Mouse (Mus musculus): Measurements from ENCODE around the gene Grpel1. TPM values are rescaled to one million over a fixed set of nuclear protein-coding genes. Genes with fewer than 3 reads are reported as not detected.

Grpel1 gene
- polyA plus RNA-seq, 1 experiment = 47.3 TPM

- Histone ChIP-seq H3K4me3 (ENCODE audit: insufficient read depth, poor library complexity, severe bottlenecking) (peak overlapping the region; percentile 60), H3K36me3 (ENCODE audit: control insufficient read depth, insufficient read depth) (peaks cover under 1% of the 10 kb centered on the region), H3ac (ENCODE audit: control insufficient read depth, insufficient read length, low read depth) (peak overlapping the region; percentile 97), H3K79me2 (ENCODE audit: control insufficient read depth, insufficient read depth) (peaks cover 55% of the 10 kb centered on the region), H3K79me3 (ENCODE audit: low read depth) (peaks cover 38% of the 10 kb centered on the region), H3K27me3 (ENCODE audit: control insufficient read depth, insufficient read depth, insufficient read length) (no peaks in the 10 kb centered on the region)
- TF ChIP-seq USF1 (IDR thresholded peaks at IDR 0.05; ENCODE audit: low read depth) (no peak), CTCF (IDR thresholded peaks at IDR 0.05; ENCODE audit: control insufficient read depth, insufficient read depth, insufficient read length) (no peak), MYOG (IDR thresholded peaks at IDR 0.05; ENCODE audit: control insufficient read depth, extremely low read depth, insufficient read length) (no peak), MAX (IDR thresholded peaks at IDR 0.05) (no peak), FOSL1 (IDR thresholded peaks at IDR 0.05; ENCODE audit: insufficient read depth, low read length, poor library complexity, severe bottlenecking) (no peak), CEBPB (IDR thresholded peaks at IDR 0.05; ENCODE audit: low read depth) (no peak), MYOD1 (IDR thresholded peaks at IDR 0.05; ENCODE audit: control insufficient read depth, insufficient read length, low read depth) (no peak)
These were observed 18.7 kb downstream of the Grpel1 start for GRCm38 (mm10) chr5:36483203-36484101.

DNA sequence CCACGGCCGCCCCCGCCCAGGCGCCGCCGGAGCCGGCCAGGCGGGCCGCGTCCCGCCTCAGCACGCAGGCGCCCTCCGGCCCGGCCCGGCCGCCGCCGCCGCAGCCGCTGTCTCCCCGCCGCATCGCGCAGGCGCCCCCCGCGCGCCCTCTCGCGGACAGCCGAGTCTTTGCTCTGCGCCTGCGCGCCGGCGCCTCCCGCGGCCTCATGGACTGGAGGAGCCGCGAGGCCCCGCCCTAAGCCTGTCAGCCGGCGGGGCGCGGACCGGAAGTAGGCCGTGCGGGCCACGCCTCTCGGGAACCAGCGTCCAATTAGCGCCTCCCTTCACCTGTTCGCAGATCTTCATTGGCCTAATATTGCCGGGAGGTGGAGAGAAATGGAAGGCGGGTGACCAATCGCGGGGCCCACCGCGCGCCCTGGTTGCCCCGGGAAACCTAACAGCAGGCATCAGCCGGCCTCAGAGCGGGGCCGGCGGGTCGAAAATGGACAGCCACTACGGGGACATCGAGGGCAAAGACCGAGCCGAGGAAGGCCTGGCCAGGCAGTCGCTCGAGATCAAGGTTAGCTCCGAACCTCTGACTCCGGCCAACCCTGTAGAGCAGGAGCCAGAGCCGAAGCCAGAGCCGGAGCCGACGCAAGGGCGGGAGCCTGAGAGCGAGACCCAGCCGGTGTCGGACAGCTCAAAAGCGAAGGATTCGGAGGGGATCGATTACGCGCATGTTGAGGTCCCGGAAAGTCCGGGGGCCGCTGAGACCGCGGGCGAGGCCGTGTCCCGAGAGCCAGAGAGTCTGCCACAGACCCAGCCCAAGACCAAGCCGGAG lies 19.6 kb downstream of the Grpel1 start, which contains the start of the genes Tada2b and Ccdc96:
Gene Tada2b (minus strand): TSS at position 115 of the 820 bp plus-strand sequence.
Gene Ccdc96 (plus strand): TSS at position 418 of the 820 bp plus-strand sequence.
- Histone ChIP-seq H3K4me3 (ENCODE audit: insufficient read depth, poor library complexity, severe bottlenecking) (peak within 1 kb of the TSS; percentile 60), H3ac (ENCODE audit: control insufficient read depth, insufficient read length, low read depth) (peak within 1 kb of the TSS; percentile 97), H3K79me3 (ENCODE audit: low read depth) (peaks cover 33% of the 10 kb centered on the region), H3K27me3 (ENCODE audit: control insufficient read depth, insufficient read depth, insufficient read length) (no peaks in the 10 kb centered on the region), H3K36me3 (ENCODE audit: control insufficient read depth, insufficient read depth) (no peaks in the 10 kb centered on the region), H3K79me2 (ENCODE audit: control insufficient read depth, insufficient read depth) (peaks cover 46% of the 10 kb centered on the region)
- TF ChIP-seq MAX (IDR thresholded peaks at IDR 0.05) (no peak), CTCF (IDR thresholded peaks at IDR 0.05; ENCODE audit: control insufficient read depth, insufficient read depth, insufficient read length) (peak; percentile 90)

GRCm38 (mm10) chr5:36485306-36485705 lies 20.5 kb downstream of the Grpel1 start:
- Histone ChIP-seq H3K79me3 (ENCODE audit: low read depth) (peaks cover 25% of the 10 kb centered on the region), H3K4me3 (ENCODE audit: insufficient read depth, poor library complexity, severe bottlenecking) (no peak overlapping the region), H3K27me3 (ENCODE audit: control insufficient read depth, insufficient read depth, insufficient read length) (no peaks in the 10 kb centered on the region), H3K79me2 (ENCODE audit: control insufficient read depth, insufficient read depth) (peaks cover 36% of the 10 kb centered on the region), H3ac (ENCODE audit: control insufficient read depth, insufficient read length, low read depth) (no peak overlapping the region), H3K36me3 (ENCODE audit: control insufficient read depth, insufficient read depth) (no peaks in the 10 kb centered on the region)
- TF ChIP-seq MYOG (IDR thresholded peaks at IDR 0.05; ENCODE audit: control insufficient read depth, extremely low read depth, insufficient read length) (no peak), MAX (IDR thresholded peaks at IDR 0.05) (no peak), CEBPB (IDR thresholded peaks at IDR 0.05; ENCODE audit: low read depth) (no peak), MYOD1 (IDR thresholded peaks at IDR 0.05; ENCODE audit: control insufficient read depth, insufficient read length, low read depth) (no peak), FOSL1 (IDR thresholded peaks at IDR 0.05; ENCODE audit: insufficient read depth, low read length, poor library complexity, severe bottlenecking) (no peak), USF1 (IDR thresholded peaks at IDR 0.05; ENCODE audit: low read depth) (no peak), CTCF (IDR thresholded peaks at IDR 0.05; ENCODE audit: control insufficient read depth, insufficient read depth, insufficient read length) (no peak)

DNA sequence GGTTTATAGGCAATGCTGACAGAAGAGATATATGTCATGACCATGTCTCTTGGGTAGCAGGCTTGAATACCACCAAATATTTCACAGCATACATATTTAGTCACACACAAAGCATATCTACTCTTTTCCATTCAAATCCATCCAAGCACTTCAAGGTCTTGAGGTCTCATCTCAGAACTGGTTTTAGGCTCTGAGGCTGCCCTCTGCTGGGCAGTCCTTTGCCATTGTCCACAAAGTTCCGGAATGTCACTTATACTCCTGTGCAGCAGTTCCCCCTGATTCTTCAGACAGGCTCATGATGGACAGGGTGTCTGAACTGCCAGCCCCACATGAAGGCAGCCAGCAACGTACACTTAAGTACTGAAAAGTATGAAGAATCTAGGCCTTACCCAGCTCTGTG lies 24.4 kb downstream of the Grpel1 start:
- Histone ChIP-seq H3K79me2 (ENCODE audit: control insufficient read depth, insufficient read depth) (no peaks in the 10 kb centered on the region), H3K27me3 (ENCODE audit: control insufficient read depth, insufficient read depth, insufficient read length) (no peaks in the 10 kb centered on the region), H3K79me3 (ENCODE audit: low read depth) (no peaks in the 10 kb centered on the region), H3K4me3 (ENCODE audit: insufficient read depth, poor library complexity, severe bottlenecking) (no peak overlapping the region), H3ac (ENCODE audit: control insufficient read depth, insufficient read length, low read depth) (no peak overlapping the region), H3K36me3 (ENCODE audit: control insufficient read depth, insufficient read depth) (peaks cover 15% of the 10 kb centered on the region)
- TF ChIP-seq MYOG (IDR thresholded peaks at IDR 0.05; ENCODE audit: control insufficient read depth, extremely low read depth, insufficient read length) (no peak), MYOD1 (IDR thresholded peaks at IDR 0.05; ENCODE audit: control insufficient read depth, insufficient read length, low read depth) (no peak), CEBPB (IDR thresholded peaks at IDR 0.05; ENCODE audit: low read depth) (no peak), MAX (IDR thresholded peaks at IDR 0.05) (no peak), FOSL1 (IDR thresholded peaks at IDR 0.05; ENCODE audit: insufficient read depth, low read length, poor library complexity, severe bottlenecking) (no peak), CTCF (IDR thresholded peaks at IDR 0.05; ENCODE audit: control insufficient read depth, insufficient read depth, insufficient read length) (no peak), USF1 (IDR thresholded peaks at IDR 0.05; ENCODE audit: low read depth) (no peak)

DNA sequence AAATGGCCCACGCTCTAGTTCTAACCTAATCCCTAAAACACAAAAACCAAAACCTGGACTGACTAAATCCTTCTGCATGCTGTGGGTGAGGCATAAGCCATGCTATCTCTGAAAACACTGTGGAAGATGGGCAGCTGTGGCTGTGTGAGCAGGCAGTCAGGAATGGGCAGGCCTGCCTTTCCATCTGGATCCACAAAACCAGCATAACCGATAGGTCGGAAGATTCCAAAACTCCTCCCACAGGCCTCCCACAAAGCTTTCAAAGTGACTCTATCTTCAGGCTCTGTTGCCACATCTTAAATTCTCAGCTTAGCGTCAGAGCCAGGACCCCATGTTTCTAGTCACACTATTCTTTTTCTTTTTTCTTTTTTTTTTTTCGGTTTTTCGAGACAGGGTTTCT lies 29.1 kb downstream of the Grpel1 start:
- Histone ChIP-seq H3ac (ENCODE audit: control insufficient read depth, insufficient read length, low read depth) (no peak overlapping the region), H3K79me3 (ENCODE audit: low read depth) (no peaks in the 10 kb centered on the region), H3K27me3 (ENCODE audit: control insufficient read depth, insufficient read depth, insufficient read length) (no peaks in the 10 kb centered on the region), H3K4me3 (ENCODE audit: insufficient read depth, poor library complexity, severe bottlenecking) (no peak overlapping the region), H3K36me3 (ENCODE audit: control insufficient read depth, insufficient read depth) (peaks cover 22% of the 10 kb centered on the region), H3K79me2 (ENCODE audit: control insufficient read depth, insufficient read depth) (no peaks in the 10 kb centered on the region)
- no peak for TF ChIP-seq FOSL1 (IDR thresholded peaks at IDR 0.05; ENCODE audit: insufficient read depth, low read length, poor library complexity, severe bottlenecking)
- TF ChIP-seq CEBPB (IDR thresholded peaks at IDR 0.05; ENCODE audit: low read depth) = no peak
- TF ChIP-seq MYOG (IDR thresholded peaks at IDR 0.05; ENCODE audit: control insufficient read depth, extremely low read depth, insufficient read length) = no peak
- TF ChIP-seq MYOD1 (IDR thresholded peaks at IDR 0.05; ENCODE audit: control insufficient read depth, insufficient read length, low read depth) = no peak
- TF ChIP-seq CTCF (IDR thresholded peaks at IDR 0.05; ENCODE audit: control insufficient read depth, insufficient read depth, insufficient read length) = no peak
- no peak for TF ChIP-seq MAX (IDR thresholded peaks at IDR 0.05)
- TF ChIP-seq USF1 (IDR thresholded peaks at IDR 0.05; ENCODE audit: low read depth) = no peak

Data from C2C12 (cell line).